In genomic region chr7:115266141-115266540, GRCm38 (mm10) we compare ENCODE assay signal across 23 mouse cellular contexts.
"Had no signal": no experiment of that assay in that cellular context is flagged by ENCODE, and none has a peak within 500 bp of the region (broad histone marks: within the 10 kb centered on the region; RNA-seq: fewer than 3 reads in every experiment).

No protein-coding gene starts in this region.

- H3K4me2 ChIP-seq: kidney, embryonic 15.5 days; limb, embryonic 12.5 days; limb, embryonic 15.5 days; liver, embryonic 11.5 days; lung, embryonic 15.5 days; midbrain, embryonic 13.5 days; neural tube, embryonic 13.5 days; stomach, embryonic 15.5 days had no signal

- H3K27ac ChIP-seq: kidney, embryonic 15.5 days; limb, embryonic 12.5 days; limb, embryonic 15.5 days; liver, embryonic 14.5 days; lung, embryonic 15.5 days; midbrain, embryonic 10.5 days; midbrain, embryonic 13.5 days; neural tube, embryonic 13.5 days; stomach, embryonic 15.5 days had no signal

- ATAC-seq: liver, postnatal 0 days; midbrain, embryonic 13.5 days; midbrain, embryonic 16.5 days had no signal

- DNase-seq: kidney, adult 8-10 months; kidney, postnatal 10 days; kidney, postnatal 36 days; left cerebral cortex, postnatal 4 days; liver, postnatal 0 days; lung, postnatal 36 days; retina, postnatal 1 day; right cerebral cortex, postnatal 25 days; spleen, adult 18-20 months; thymus, postnatal 25 days had no signal

- H3K4me1 ChIP-seq: lung, embryonic 15.5 days; megakaryocyte, embryonic 14.5 days; midbrain, embryonic 10.5 days; stomach, embryonic 15.5 days had no signal

- H3K9ac ChIP-seq: kidney, embryonic 15.5 days; limb, embryonic 12.5 days; limb, embryonic 15.5 days; liver, embryonic 14.5 days; liver, postnatal 0 days; lung, embryonic 15.5 days; midbrain, embryonic 13.5 days; neural tube, embryonic 13.5 days; stomach, embryonic 15.5 days had no signal

- H3K27me3 ChIP-seq: kidney, embryonic 15.5 days; limb, embryonic 12.5 days; limb, embryonic 15.5 days; lung, embryonic 15.5 days; midbrain, embryonic 13.5 days; neural tube, embryonic 13.5 days; stomach, embryonic 15.5 days had no signal

- H3K9me3 ChIP-seq: kidney, embryonic 15.5 days; limb, embryonic 12.5 days; limb, embryonic 15.5 days; lung, embryonic 15.5 days; megakaryocyte, embryonic 14.5 days; midbrain, embryonic 10.5 days; midbrain, embryonic 13.5 days; neural tube, embryonic 13.5 days; stomach, embryonic 15.5 days had no signal

- H3K4me3 ChIP-seq: kidney, embryonic 15.5 days; limb, embryonic 12.5 days; limb, embryonic 15.5 days; lung, embryonic 15.5 days; megakaryocyte, embryonic 14.5 days; midbrain, embryonic 10.5 days; midbrain, embryonic 13.5 days; myocyte; neural tube, embryonic 13.5 days; stomach, embryonic 15.5 days had no signal

- H3K36me3 ChIP-seq: kidney, embryonic 15.5 days; limb, embryonic 12.5 days; limb, embryonic 15.5 days; lung, embryonic 15.5 days; midbrain, embryonic 10.5 days; midbrain, embryonic 13.5 days; neural tube, embryonic 13.5 days; stomach, embryonic 15.5 days had no signal
